Mouse (Mus musculus) limb, embryonic 14.5 days (tissue): ENCODE measurements around the gene Sept3. TPM values are rescaled to one million over a fixed set of nuclear protein-coding genes. Genes with fewer than 3 reads are reported as not detected.
A peak's percentile ranks its signal among the peaks of the same experiment; 100 is the strongest.

Experiments
- ATAC-seq: fragments of 200-750 bp; cut with Nextera tagmentation; 2 replicates; pipeline ENCODE4 v1.8.0; 2017; ENCODE audit warnings: low read depth, moderate number of reproducible peaks, moderate TSS enrichment; ENCODE audit not compliant: low FRiP score
- DNase-seq: peaks from one replicate; pipeline ENCODE4 v3.0.0-alpha.2; 2015; ENCODE audit warnings: low spot score
- H3K27ac ChIP-seq: fragments of 300-500 bp; sonication (generic); replicated peaks from 2 replicates; pipeline ENCODE4 v1.5.1; 2014; ENCODE audit warnings: low read depth, mild to moderate bottlenecking, low read length, moderate library complexity, mixed read lengths
- H3K27me3 ChIP-seq: fragments of 300-500 bp; sonication (generic); 2 replicates; pipeline ENCODE4 v1.6.1; 2014; ENCODE audit warnings: low read length, mixed read lengths; ENCODE audit not compliant: control insufficient read depth, insufficient read depth
- H3K36me3 ChIP-seq: fragments of 300-500 bp; sonication (generic); 2 replicates; pipeline ENCODE4 v1.6.1; 2014; ENCODE audit warnings: mild to moderate bottlenecking, low read length, moderate library complexity, mixed read lengths; ENCODE audit not compliant: control insufficient read depth, insufficient read depth
- H3K4me1 ChIP-seq: fragments of 300-500 bp; sonication (generic); 2 replicates; pipeline ENCODE4 v1.6.1; 2014; ENCODE audit warnings: antibody characterized with exemption, low read length, mixed read lengths; ENCODE audit not compliant: control insufficient read depth, insufficient read depth
- H3K4me2 ChIP-seq: fragments of 300-500 bp; sonication (generic); replicated peaks from 2 replicates; pipeline ENCODE4 v1.6.1; 2014; ENCODE audit warnings: low read depth, mild to moderate bottlenecking, low read length, moderate library complexity; ENCODE audit not compliant: severe bottlenecking
- H3K4me3 ChIP-seq: fragments of 300-500 bp; sonication (generic); replicated peaks from 2 replicates; pipeline ENCODE4 v1.5.1; 2014; ENCODE audit warnings: low read length
- H3K9ac ChIP-seq: fragments of 300-500 bp; sonication (generic); 2 replicates; pipeline ENCODE4 v1.6.1; 2014; ENCODE audit warnings: mild to moderate bottlenecking, low read depth, low read length, moderate library complexity; ENCODE audit not compliant: severe bottlenecking
- H3K9me3 ChIP-seq: fragments of 300-500 bp; sonication (generic); 2 replicates; pipeline ENCODE4 v1.6.1; 2016; ENCODE audit warnings: low read length; ENCODE audit not compliant: control insufficient read depth
- POLR2A ChIP-seq: fragments of 200-500 bp; IDR thresholded peaks from 2 replicates; pipeline ENCODE4 v1.8.0; 2012; ENCODE audit warnings: inconsistent platforms, mild to moderate bottlenecking, moderate library complexity, borderline replicate concordance; ENCODE audit not compliant: insufficient read depth, insufficient read length; ENCODE audit errors: extremely low read depth
- WGBS: fragments of 180-500 bp; shearing (Covaris S2); extraction: QIAGEN DNeasy Blood & Tissue Kit; methylation state at CpG from one replicate; pipeline ENCODE4 v1.1.7; 2014; 5-methylcytosine and 5-hydroxymethylcytosine counted together
- polyA plus RNA-seq, 2 experiments: library from polyadenylated mRNA; depleted of rRNA in 1 of 2; stranded (reverse) in 1 of 2; unstranded in 1 of 2; fragments of >200 nt; fragmentation: Nextera tagmentation in 1 of 2; extraction: Ambion mirVana in 1 of 2; gene quantifications; 2 replicates each; pipeline versions ENCODE4 v1.2.1 to v1.2.3; 2012 to 2014

Sept3 gene
- polyA plus RNA-seq, 2 experiments, result 12.0 to 23.7 TPM

DNA sequence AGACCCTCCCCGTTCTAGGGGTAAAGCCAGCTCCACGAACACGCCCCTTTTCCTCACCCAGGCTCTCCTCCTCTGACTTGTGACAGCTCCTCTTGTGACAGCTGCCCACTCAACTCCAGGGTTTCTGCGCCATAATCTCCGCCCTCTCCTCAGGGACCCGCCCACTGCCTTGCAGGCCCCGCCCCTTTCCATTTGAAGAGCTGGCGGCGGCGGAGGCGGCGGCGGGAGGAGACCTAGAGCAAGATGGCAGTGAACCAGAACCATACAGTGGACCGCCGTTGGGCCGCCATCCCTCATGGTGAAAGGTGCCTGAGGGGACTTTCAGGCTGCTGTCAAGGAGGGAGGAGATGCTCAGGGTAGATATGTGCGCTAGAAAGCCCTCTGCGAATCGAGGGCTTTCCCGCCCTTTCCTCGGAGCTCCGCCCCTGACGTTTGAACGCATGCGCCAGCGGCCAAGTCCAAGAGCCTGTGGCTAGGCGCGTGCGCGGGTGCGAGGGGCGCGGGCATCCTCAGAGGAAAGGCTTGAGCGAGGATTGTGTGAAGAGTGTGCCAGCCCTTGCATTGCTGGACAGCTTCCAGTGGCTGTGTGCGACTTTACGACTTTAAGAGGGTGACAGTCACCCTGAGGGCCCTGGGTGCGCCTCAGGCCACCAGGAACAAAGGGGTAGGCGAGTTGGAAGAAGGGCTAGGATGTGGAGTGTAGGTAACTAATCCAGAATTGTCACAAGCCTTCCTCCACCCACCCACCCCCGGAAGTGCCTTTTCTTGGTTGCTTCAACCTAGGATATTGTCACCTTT, 24.3 kb downstream of the Sept3 start, which contains the start of gene Wbp2nl:
Gene Wbp2nl (plus strand): TSS at position 191 of the 798 bp plus-strand sequence.
- no peak for ATAC-seq
- no peak for DNase-seq

DNA sequence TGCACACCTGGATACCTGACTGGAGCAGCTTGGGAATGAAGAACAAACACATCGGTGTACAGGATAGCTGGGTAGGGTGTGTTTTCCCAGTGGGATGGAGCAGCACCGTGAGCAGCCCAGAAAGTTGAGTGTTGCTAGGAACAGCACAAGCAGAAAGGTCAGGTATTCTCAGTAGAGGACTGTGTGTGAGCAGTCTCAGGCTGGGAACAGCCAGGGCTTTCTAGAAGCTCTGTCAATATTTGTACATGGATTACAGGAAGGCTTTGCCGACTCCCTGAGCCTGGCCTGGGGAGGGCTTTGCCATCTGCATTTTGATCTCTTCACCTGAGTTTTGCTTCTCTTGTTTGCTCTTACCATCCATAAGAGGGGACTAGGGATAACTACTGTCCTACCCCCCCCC, 32.4 kb downstream of the Sept3 start:
- no peak for TF ChIP-seq POLR2A
- H3K27me3 ChIP-seq, result no peaks in the 10 kb centered on the region
- 73% methylated on average over 3 of the region's 3 CpGs for WGBS
- no peaks in the 10 kb centered on the region for H3K4me1 ChIP-seq
- no peak overlapping the region for H3K4me3 ChIP-seq
- no peak overlapping the region for H3K4me2 ChIP-seq
- no peak for ATAC-seq
- no peaks in the 10 kb centered on the region for H3K9me3 ChIP-seq
- H3K36me3 ChIP-seq, result no peaks in the 10 kb centered on the region
- no peak for DNase-seq
- no peak overlapping the region for H3K27ac ChIP-seq
- no peak overlapping the region for H3K9ac ChIP-seq

More for the DNA sequence above, 24.3 kb downstream of the Sept3 start, which contains the start of gene Wbp2nl:
- Histone ChIP-seq H3K9me3 (no peaks in the 10 kb centered on the region), H3K4me1 (peaks cover 3% of the 10 kb centered on the region; the same call in 1 of the 2 replicates), H3K4me3 (no peak within 1 kb of the TSS), H3K4me2 (0 out of 2 replicates have a peak within 1 kb of the TSS, but pooled peaks have one; percentile 0), H3K27me3 (no peaks in the 10 kb centered on the region), H3K36me3 (no peaks in the 10 kb centered on the region), H3K27ac (no peak within 1 kb of the TSS), H3K9ac (no peak within 1 kb of the TSS)
- WGBS, result 56% methylated on average over 39 of the region's 39 CpGs
- TF ChIP-seq POLR2A, result no peak

DNA sequence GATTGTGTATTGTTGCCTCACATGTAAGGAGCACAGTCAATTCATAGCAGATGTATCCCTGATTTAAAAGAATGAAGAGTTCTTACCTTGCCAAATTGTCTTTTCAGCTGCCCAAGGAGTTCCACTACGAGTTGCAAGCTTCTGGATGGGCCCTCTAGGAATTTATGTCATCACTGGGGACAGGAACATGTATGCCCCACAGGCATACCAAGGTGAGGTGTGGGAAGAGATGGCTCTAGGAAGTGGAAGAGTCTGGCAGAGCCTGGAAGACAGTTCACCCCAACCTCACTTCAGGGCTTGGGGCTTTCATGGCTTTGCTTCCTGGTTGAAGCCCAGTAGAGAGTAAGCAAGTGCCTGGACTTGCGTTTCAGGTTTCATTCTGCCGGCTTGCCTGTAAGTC, 33.7 kb downstream of the Sept3 start:
- H3K27me3 ChIP-seq, result no peaks in the 10 kb centered on the region
- H3K36me3 ChIP-seq, result no peaks in the 10 kb centered on the region
- H3K4me2 ChIP-seq, result no peak overlapping the region
- no peaks in the 10 kb centered on the region for H3K4me1 ChIP-seq
- H3K4me3 ChIP-seq, result no peak overlapping the region
- ATAC-seq (no peak), DNase-seq (no peak)
- H3K9ac ChIP-seq, result no peak overlapping the region
- no peak for TF ChIP-seq POLR2A
- H3K27ac ChIP-seq, result no peak overlapping the region
- WGBS, result 64% methylated on average over 3 of the region's 3 CpGs
- H3K9me3 ChIP-seq, result no peaks in the 10 kb centered on the region

GRCm38 (mm10) chr15:82317839-82318238, 43.1 kb downstream of the Sept3 start:
- no peak overlapping the region for H3K9ac ChIP-seq
- no peak for TF ChIP-seq POLR2A
- no peak overlapping the region for H3K4me2 ChIP-seq
- ATAC-seq (no peak), DNase-seq (no peak)
- H3K27ac ChIP-seq, result no peak overlapping the region
- H3K4me1 ChIP-seq, result no peaks in the 10 kb centered on the region
- WGBS, result 80% methylated on average over 6 of the region's 6 CpGs
- H3K27me3 ChIP-seq, result no peaks in the 10 kb centered on the region
- no peak overlapping the region for H3K4me3 ChIP-seq
- H3K9me3 ChIP-seq, result no peaks in the 10 kb centered on the region
- no peaks in the 10 kb centered on the region for H3K36me3 ChIP-seq

GRCm38 (mm10) chr15:82319613-82320012, 44.9 kb downstream of the Sept3 start:
- WGBS, result 93% methylated on average over 1 of the region's 1 CpGs
- no peak for TF ChIP-seq POLR2A
- no peak overlapping the region for H3K9ac ChIP-seq
- H3K27ac ChIP-seq, result no peak overlapping the region
- no peak overlapping the region for H3K4me3 ChIP-seq
- no peaks in the 10 kb centered on the region for H3K9me3 ChIP-seq
- H3K4me1 ChIP-seq, result 0 out of 2 replicates have a peak, but pooled peaks cover 3% of the 10 kb centered on the region
- ATAC-seq (no peak), DNase-seq (no peak)
- H3K27me3 ChIP-seq, result no peaks in the 10 kb centered on the region
- no peak overlapping the region for H3K4me2 ChIP-seq
- no peaks in the 10 kb centered on the region for H3K36me3 ChIP-seq
